Mouse (Mus musculus): ENCODE data around the gene Pou3f3. TPM values are rescaled to one million over a fixed set of nuclear protein-coding genes. Genes with fewer than 3 reads are reported as not detected.

Gene Pou3f3
- polyA plus RNA-seq, 1 experiment from 2014 or later, result 0.03 TPM

DNA sequence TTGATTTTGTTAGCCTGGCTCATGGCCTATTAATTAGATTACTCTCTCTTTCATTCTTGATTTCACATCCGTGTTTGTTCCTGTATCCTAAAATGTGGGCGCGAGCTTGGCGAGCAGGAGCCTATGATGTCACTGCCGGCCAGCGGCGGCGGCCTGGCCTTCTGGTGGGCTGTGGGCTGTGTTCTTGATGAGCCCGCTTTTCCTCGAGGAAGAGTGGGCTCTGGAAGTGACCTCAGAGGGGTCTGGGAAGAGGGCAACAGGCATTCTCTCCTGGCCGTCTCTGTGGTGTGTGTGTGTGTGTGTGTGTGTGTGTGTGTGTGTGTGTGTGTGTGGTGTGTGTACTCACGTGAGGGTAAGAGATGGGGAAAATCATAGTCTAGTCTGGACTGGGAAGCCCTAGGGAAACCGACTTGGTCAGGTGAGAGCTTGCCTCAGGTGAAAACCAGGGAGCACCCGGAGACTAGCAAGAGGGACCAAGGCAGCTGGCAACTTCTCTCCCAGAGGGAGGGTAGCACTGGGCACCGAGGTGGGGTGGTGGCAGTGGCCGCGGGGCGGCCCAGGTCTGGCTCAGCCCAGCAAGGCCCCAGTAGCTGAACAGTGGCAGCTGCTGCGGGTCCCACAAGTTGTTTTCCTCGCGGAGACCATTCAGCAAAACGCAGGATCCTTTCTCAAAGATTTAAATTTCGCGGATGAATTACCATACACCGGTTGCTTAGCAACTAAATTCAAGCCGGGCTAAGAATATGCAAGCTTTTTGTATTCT lies 8.5 kb downstream of the Pou3f3 start:
- H3K9me3 ChIP-seq (replicated peaks), result no peaks in the 10 kb centered on the region
- peaks cover 94% of the 10 kb centered on the region for H3K27me3 ChIP-seq

DNA sequence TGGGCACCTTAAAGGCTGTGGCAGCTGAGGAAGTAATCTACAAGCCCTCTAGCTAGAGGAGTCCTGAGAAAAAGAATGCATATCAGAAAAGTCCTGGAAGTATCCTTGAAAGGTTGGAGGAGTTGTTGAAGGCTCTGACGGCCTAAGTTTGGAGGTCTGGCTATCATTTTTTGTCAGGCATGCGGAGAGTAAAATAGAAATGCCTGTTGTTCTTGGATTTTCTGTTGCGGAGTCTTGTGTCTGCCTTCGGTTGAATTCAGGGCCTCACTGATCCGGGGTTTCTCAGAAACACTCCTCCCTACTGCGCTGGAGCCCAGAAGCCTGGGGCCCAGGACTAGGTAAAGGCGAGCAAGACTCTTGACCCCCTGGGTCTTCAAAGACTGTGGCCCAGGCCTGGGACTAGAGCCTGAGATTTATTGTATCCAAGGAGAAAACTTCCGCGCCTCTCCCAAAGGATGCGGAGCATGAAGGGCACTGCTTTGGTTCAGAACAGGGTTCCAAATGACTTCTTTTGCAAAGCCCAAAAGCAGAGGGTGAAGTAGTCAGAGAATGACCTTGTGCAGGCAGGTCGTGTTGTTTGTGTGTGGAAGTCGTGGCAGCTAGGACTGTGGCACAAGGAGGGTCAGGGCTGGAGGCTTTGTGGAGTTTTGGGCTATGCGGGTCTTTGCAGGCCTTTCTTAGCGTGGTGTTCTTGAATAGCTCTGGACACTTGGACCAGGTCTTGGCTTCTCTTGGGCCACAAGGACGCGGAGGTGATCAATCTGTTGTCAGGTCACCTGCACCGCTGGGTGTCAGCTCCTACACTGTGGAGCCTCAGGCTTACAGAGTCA lies 9.6 kb downstream of the Pou3f3 start:
- Histone ChIP-seq H3K4me3 (replicated peaks) (no peak overlapping the region), H3K9me3 (replicated peaks) (no peaks in the 10 kb centered on the region), H3K4me1 (replicated peaks) (no peaks in the 10 kb centered on the region), H3K36me3 (replicated peaks) (no peaks in the 10 kb centered on the region), H3K9ac (no peak overlapping the region), H3K4me2 (no peak overlapping the region), H3K27me3 (peaks cover 96% of the 10 kb centered on the region), H3K27ac (replicated peaks) (no peak overlapping the region)
- ATAC-seq (ENCODE audit: insufficient read depth), result no peak
- WGBS (ENCODE audit: insufficient replicate concordance), result 4% methylated on average over 17 of the region's 17 CpGs

More for the DNA sequence above, 8.5 kb downstream of the Pou3f3 start:
- Histone ChIP-seq H3K4me2 (no peak overlapping the region), H3K4me3 (replicated peaks) (no peak overlapping the region), H3K27ac (replicated peaks) (no peak overlapping the region), H3K9ac (no peak overlapping the region), H3K36me3 (replicated peaks) (no peaks in the 10 kb centered on the region), H3K4me1 (replicated peaks) (no peaks in the 10 kb centered on the region)
- 3% methylated on average over 26 of the region's 26 CpGs for WGBS (ENCODE audit: insufficient replicate concordance)
- ATAC-seq (ENCODE audit: insufficient read depth), result no peak

DNA sequence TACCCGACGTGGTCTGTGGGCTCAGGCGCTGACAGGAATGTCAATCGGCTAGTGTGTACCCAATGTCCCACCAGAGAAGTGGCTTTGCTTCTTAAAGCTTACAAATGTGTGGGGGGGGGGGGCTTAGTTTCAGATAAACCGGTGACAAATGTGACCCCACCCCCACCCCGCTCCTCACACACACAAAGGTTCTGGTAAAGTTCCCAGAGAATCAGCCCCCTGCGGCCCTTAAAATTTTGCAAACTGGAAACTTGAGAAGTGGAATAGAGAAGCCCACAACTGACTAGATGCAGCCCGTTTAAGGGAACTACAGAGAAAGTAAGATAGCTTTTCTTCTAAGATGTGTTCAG lies 10.2 kb downstream of the Pou3f3 start:
- H3K4me2 ChIP-seq, result no peak overlapping the region
- H3K36me3 ChIP-seq (replicated peaks), result no peaks in the 10 kb centered on the region
- ATAC-seq (ENCODE audit: insufficient read depth), result no peak
- H3K27ac ChIP-seq (replicated peaks), result no peak overlapping the region
- H3K27me3 ChIP-seq, result peaks cover 97% of the 10 kb centered on the region
- 2% methylated on average over 8 of the region's 8 CpGs for WGBS (ENCODE audit: insufficient replicate concordance)
- H3K9ac ChIP-seq, result no peak overlapping the region
- no peaks in the 10 kb centered on the region for H3K9me3 ChIP-seq (replicated peaks)
- no peaks in the 10 kb centered on the region for H3K4me1 ChIP-seq (replicated peaks)
- H3K4me3 ChIP-seq (replicated peaks), result no peak overlapping the region

DNA sequence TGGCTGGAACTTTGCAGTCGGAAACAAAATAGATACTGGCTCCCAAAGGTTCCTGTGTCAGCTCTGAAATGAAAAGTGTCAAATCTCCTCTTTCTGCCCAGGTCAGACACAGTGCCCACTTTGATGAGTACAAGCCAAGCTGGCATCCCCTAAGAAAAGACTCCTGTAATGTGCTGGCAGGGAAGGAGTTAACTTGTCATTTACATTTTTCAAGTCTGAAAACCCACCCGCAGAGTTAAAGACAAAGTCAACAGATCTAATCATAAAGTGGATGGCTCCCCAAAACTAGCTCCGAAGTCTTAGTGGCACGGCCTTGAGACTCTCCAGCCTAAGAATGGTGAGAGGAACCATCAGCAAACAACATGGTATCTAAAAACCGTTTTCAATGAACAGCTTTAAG lies 11.6 kb downstream of the Pou3f3 start:
- Histone ChIP-seq H3K4me2 (no peak overlapping the region), H3K4me3 (replicated peaks) (no peak overlapping the region), H3K27ac (replicated peaks) (no peak overlapping the region), H3K4me1 (replicated peaks) (no peaks in the 10 kb centered on the region), H3K9me3 (replicated peaks) (no peaks in the 10 kb centered on the region), H3K36me3 (replicated peaks) (no peaks in the 10 kb centered on the region), H3K9ac (no peak overlapping the region), H3K27me3 (peaks cover 97% of the 10 kb centered on the region)
- WGBS (ENCODE audit: insufficient replicate concordance), result 1% methylated on average over 5 of the region's 5 CpGs
- no peak for ATAC-seq (ENCODE audit: insufficient read depth)

DNA sequence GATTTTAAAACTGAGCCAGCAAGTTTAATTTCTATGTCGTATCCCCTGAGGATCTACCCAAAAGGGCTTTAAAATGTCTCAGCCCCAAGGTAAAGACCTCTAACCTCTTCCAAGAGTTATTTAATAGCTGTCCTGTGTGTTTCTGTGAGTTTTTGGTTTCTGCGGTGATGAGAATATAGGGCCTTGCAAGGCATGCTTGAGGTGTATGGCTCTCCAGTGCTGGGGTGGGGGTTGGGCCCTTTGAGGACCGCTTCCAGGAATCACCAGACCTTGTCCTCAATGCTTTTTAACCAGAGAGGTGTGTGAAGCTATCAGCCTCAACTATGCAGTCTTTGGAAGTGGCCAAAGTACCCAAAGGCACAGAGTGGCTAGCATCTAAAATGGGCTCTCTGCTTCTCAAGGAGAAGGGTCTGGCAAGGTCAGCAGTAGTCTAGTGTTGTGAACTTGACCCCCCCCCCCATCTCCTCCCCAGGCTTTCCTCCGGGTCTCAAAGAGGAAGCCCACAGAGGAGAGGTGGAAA lies 12.1 kb downstream of the Pou3f3 start:
- ATAC-seq (ENCODE audit: insufficient read depth), result no peak
- Histone ChIP-seq H3K9ac (no peak overlapping the region), H3K27ac (replicated peaks) (no peak overlapping the region), H3K4me1 (replicated peaks) (no peaks in the 10 kb centered on the region), H3K36me3 (replicated peaks) (no peaks in the 10 kb centered on the region), H3K4me2 (no peak overlapping the region), H3K9me3 (replicated peaks) (no peaks in the 10 kb centered on the region), H3K27me3 (peaks cover 98% of the 10 kb centered on the region), H3K4me3 (replicated peaks) (no peak overlapping the region)
- WGBS (ENCODE audit: insufficient replicate concordance), result 4% methylated on average over 4 of the region's 4 CpGs

DNA sequence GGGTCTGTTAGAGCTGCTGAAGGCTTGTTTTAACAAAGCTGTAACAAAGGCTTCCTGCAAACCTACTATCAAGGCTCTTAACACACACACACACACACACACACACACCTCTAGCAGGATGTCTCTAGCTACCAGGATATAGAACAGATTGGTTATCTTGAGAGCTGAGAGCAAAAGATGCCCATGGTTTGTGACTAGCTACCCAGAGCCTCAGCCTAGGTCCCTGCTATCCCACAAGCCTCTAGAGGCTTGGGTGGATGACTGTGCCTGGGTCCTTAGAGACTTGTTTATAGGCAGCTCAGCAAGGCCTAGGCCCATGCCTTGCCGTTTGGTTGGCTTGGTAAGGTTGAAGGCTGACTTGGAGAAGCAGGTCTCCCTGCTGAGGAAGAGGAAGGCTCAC lies 13.5 kb downstream of the Pou3f3 start:
- no peak overlapping the region for H3K9ac ChIP-seq
- H3K36me3 ChIP-seq (replicated peaks), result no peaks in the 10 kb centered on the region
- no peak for ATAC-seq (ENCODE audit: insufficient read depth)
- no peak overlapping the region for H3K4me2 ChIP-seq
- WGBS (ENCODE audit: insufficient replicate concordance), result 9% methylated on average over 1 of the region's 1 CpGs
- peaks cover 100% of the 10 kb centered on the region for H3K27me3 ChIP-seq
- no peak overlapping the region for H3K27ac ChIP-seq (replicated peaks)
- no peak overlapping the region for H3K4me3 ChIP-seq (replicated peaks)
- H3K4me1 ChIP-seq (replicated peaks), result no peaks in the 10 kb centered on the region
- H3K9me3 ChIP-seq (replicated peaks), result no peaks in the 10 kb centered on the region

DNA sequence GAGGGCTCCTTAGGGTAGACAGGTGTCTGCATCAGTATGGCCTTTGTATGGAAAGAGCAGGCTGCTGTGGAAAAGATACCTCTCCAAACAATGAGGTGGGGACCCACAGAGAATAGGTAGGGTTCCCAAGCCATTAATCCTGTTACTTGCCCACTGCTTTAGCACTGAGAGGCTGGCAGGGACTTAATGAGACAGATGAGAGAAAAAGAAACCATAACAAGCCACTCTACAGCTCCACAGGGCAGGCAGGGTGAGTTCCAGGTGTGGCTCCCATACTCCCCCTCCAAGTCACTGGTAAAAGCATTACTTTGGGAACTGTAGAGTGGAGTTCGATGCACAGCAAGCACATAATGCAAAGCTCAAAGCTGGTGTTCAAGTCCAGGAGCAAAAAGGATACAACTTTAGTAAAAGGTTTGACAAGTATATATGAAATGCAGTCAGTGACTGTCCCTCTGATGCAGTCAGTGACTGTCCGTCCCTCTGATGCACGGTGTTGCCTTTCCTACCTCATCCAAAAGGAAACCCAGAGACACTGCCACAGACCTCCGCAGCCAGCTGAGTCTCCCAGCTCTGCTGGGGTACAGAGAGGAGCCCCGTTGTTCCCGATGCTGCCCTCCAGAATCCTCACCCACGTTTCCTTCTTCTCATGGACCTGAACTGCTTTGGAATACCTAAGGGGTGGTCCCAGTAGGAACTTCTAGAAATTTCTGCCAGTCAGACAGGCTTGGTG lies 14.0 kb downstream of the Pou3f3 start:
- Histone ChIP-seq H3K27ac (replicated peaks) (no peak overlapping the region), H3K9me3 (replicated peaks) (no peaks in the 10 kb centered on the region), H3K4me3 (replicated peaks) (no peak overlapping the region), H3K9ac (no peak overlapping the region), H3K27me3 (peaks cover 100% of the 10 kb centered on the region), H3K4me2 (no peak overlapping the region), H3K4me1 (replicated peaks) (no peaks in the 10 kb centered on the region), H3K36me3 (replicated peaks) (no peaks in the 10 kb centered on the region)
- 7% methylated on average over 7 of the region's 7 CpGs for WGBS (ENCODE audit: insufficient replicate concordance)
- no peak for ATAC-seq (ENCODE audit: insufficient read depth)

DNA sequence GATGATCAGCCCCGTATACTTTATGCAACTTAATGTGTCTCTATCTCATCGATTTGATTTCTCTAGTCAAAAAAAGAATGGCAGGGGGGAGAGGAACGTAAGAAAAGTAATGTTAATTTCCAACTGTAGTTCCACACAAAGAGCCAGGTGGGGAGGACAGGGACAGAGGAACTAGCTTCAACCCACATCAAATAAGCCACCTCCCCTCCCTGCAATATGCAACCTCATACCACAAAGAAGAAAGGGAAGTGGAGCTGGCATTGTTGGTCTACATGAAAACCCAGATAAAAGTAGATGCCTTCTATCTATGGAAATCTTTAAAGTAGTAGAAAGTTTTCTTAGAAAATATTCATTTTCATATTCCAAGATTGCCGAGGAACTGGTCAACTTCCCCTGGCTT lies 14.7 kb downstream of the Pou3f3 start:
- ATAC-seq (ENCODE audit: insufficient read depth), result no peak
- no peaks in the 10 kb centered on the region for H3K4me1 ChIP-seq (replicated peaks)
- no peak overlapping the region for H3K9ac ChIP-seq
- no peak overlapping the region for H3K4me3 ChIP-seq (replicated peaks)
- no peak overlapping the region for H3K27ac ChIP-seq (replicated peaks)
- no peaks in the 10 kb centered on the region for H3K36me3 ChIP-seq (replicated peaks)
- no peak overlapping the region for H3K4me2 ChIP-seq
- 8% methylated on average over 4 of the region's 4 CpGs for WGBS (ENCODE audit: insufficient replicate concordance)
- H3K9me3 ChIP-seq (replicated peaks), result no peaks in the 10 kb centered on the region
- peaks cover 100% of the 10 kb centered on the region for H3K27me3 ChIP-seq

DNA sequence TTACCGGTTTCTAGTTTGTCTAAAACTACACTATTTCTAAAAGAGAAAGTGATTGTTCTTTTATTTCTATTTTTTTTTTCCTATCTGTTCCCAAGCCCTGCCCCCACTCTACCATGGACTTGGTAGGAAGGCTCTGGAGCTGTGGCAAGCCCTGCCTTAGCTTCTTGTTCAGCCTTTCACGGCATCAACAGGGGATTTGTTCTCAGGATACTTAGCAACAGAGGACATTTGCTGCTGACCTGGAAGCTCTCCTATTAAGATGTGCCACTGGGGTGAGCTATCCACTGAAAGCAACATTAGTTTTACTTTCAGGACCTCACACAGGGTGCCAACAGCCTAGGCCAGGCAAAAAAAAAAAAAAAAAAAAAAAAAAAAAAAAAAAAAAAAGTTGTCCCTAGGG lies 15.4 kb downstream of the Pou3f3 start:
- no peak overlapping the region for H3K4me3 ChIP-seq (replicated peaks)

DNA sequence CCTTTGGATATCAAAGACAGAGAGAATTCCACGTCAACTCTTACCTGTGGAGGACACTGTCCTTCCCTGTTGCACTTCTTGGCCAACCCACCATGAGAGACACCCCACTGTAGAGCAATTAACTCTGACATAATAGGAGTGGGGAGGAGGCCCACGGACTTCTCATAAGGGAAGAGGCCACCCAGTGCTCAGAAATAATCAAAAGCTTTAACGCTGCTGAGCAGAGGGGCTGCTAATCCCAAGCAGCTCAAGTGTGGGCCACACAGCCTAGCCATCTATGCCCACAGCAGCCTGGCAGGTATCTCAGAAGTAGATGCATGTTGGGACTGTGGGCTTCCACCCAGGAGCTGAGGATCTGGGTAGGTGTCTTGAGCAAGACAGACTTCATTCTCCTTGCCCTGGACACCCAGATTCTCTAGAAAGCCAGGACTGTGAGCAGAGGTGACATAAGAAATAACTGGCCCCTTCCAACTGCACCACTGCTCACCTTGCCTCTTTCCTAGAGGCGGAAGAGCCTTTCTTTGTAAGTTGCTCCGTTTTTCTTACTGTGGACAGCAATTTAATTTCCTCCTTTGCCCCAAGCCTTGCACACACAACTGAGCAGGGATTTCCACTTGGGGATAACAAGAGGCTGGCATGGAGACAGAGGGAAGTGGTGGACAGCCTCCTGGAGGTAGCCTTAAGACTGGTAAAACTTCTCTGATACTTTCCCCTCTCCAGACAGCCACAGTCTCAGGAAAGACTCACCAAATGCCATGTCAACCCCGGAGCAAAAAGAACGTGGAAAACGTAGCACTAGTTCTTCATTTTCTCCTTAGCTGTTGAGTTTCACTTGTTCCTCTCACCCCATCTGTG lies 16.1 kb downstream of the Pou3f3 start:
- ATAC-seq (ENCODE audit: insufficient read depth), result no peak
- Histone ChIP-seq H3K4me2 (no peak overlapping the region), H3K27ac (replicated peaks) (no peak overlapping the region), H3K9me3 (replicated peaks) (no peaks in the 10 kb centered on the region), H3K4me1 (replicated peaks) (no peaks in the 10 kb centered on the region), H3K27me3 (peaks cover 98% of the 10 kb centered on the region), H3K4me3 (replicated peaks) (no peak overlapping the region), H3K36me3 (replicated peaks) (no peaks in the 10 kb centered on the region), H3K9ac (no peak overlapping the region)
- WGBS (ENCODE audit: insufficient replicate concordance), result 6% methylated on average over 8 of the region's 8 CpGs

More for the DNA sequence above, 15.4 kb downstream of the Pou3f3 start:
- H3K9ac ChIP-seq, result no peak overlapping the region
- H3K27ac ChIP-seq (replicated peaks), result no peak overlapping the region
- H3K4me2 ChIP-seq, result no peak overlapping the region
- ATAC-seq (ENCODE audit: insufficient read depth), result no peak
- WGBS (ENCODE audit: insufficient replicate concordance), result 5% methylated on average over 2 of the region's 2 CpGs
- no peaks in the 10 kb centered on the region for H3K4me1 ChIP-seq (replicated peaks)
- no peaks in the 10 kb centered on the region for H3K9me3 ChIP-seq (replicated peaks)
- peaks cover 100% of the 10 kb centered on the region for H3K27me3 ChIP-seq
- no peaks in the 10 kb centered on the region for H3K36me3 ChIP-seq (replicated peaks)
